Mouse (Mus musculus): ENCODE data around the gene AC129217.1. TPM values are rescaled to one million over a fixed set of nuclear protein-coding genes. Genes with fewer than 3 reads are reported as not detected.

The AC129217.1 gene
- polyA plus RNA-seq, 1 experiment from 2014 or later = not detected

DNA sequence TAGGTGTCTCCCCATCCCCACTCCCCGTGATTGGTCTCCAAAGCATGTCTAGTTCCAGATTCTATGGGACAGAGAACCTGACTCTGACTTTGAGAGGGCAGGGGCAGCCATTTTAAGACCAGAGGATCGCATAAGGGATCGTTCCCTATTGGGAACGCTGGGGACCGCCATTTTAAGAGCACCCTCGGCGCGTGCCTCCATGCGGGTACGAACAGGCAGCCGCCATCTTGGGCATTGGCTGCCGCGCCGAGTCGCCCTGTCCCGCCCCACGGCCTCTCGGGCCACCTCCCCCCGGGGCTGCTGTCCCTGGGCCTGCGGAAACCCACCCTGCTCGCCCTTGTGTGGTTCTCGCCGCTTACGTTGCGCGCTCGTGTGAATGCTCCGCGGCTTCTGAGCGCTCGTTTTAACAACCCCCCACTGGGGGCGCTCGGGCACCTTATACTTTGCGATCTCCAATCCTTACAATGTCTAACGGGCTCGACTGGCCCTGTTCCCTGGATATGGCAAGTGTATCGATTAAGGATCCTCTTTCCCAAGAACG is 7.7 kb downstream of the AC129217.1 start, which contains the start of gene Bscl2:
Gene Bscl2, plus strand, starts transcription at position 217 of the 541 bp plus-strand sequence.
- DNase-seq (ENCODE audit: low spot score) = peak; percentile 91
- Histone ChIP-seq H3K36me3 (ENCODE audit: control insufficient read depth, insufficient read depth, low read length) (peaks cover 14% of the 10 kb centered on the region), H3K4me1 (replicated peaks; ENCODE audit: control insufficient read depth, insufficient read depth, low read length) (peaks cover 16% of the 10 kb centered on the region)

DNA sequence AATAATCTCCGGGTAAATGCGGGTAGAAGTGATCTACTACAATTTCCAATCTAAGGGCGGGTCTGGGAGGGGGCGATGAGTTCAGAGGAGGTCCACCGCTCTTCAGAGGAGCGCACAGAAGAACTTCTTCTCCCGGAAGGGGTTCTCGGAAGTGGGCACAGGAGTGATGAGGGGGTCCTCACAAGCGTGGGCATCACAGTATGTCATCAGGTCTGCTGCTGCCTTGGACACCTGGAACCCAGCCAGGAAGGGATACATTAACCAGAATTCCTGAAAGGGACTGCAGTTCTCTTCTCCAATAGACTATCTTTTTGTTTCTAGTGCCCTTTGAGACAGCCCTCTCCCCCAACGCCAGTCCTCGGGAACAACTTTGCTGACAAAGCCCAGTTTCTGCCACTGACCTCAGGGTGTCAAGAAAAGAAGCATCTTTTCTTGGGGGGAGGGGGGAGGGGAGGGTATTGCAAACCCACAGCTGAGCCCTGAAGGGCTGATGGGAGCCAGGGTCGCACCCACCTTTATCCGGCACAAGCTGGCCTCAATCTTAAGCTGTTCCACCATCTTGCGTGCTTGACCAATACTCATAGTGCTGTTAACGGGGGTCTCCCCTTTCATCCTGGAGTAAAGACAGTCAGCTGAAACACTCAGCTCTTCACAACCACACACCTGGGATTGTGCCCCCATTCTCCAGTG is 8.6 kb downstream of the AC129217.1 start:
- H3K4me3 ChIP-seq (ENCODE audit: low read depth, low read length) = peak overlapping the region; percentile 47
- H3K36me3 ChIP-seq (ENCODE audit: control insufficient read depth, insufficient read depth, low read length) = peaks cover 8% of the 10 kb centered on the region

More for the DNA sequence above, 7.7 kb downstream of the AC129217.1 start, which contains the start of gene Bscl2:
- no peaks in the 10 kb centered on the region for H3K27me3 ChIP-seq (ENCODE audit: control insufficient read depth, insufficient read depth, low read length)
- WGBS = 1% methylated on average over 38 of the region's 38 CpGs
- H3K27ac ChIP-seq (ENCODE audit: low read depth, low read length) = peak within 1 kb of the TSS; percentile 95
- peak within 1 kb of the TSS; percentile 47 for H3K4me3 ChIP-seq (ENCODE audit: low read depth, low read length)
- H3K4me2 ChIP-seq (ENCODE audit: low read depth, low read length, severe bottlenecking) = peak within 1 kb of the TSS; percentile 91
- no peaks in the 10 kb centered on the region for H3K9me3 ChIP-seq (ENCODE audit: control insufficient read depth, low read length)
- peak within 1 kb of the TSS; percentile 87 for H3K9ac ChIP-seq (ENCODE audit: low read length)
- ATAC-seq (replicated peaks; ENCODE audit: low FRiP score) = peak; percentile 85

DNA sequence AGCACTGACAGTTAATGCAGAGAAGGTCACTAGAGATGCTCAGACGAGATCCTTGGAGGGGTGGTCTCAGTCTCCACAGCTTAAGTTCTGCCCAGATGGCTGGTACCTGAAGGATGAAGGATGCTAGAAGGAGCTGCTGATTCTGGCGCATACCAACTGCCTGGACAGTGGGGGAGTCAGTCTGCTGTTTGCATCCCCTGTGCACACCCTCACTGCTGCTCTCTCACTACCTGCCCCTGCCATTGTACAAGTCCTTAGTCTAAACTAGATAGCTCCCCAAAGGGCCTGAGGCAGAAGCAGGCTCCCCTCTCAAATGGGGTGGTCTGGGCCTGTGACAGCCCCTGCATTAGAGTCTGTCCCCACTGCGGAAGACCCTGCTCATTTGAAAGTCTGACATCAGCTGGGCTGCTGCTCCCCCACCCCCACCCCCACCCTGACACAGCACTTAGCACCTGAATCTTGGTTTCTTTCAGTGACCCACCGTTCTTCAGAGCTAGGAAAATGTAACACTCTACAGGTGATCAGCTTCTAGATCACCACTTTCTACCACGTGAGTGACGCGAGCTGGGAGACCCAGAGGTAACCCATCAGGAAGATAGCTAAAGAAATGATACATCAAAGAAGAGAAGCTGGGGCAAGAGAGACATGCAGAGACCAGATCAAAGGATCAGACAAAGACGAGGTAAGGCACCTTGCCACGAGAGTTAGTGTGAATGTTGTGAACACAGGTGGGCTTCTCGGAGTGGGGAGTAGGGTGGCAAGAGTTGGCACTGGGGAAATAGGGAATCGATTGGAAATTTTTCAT is 9.7 kb downstream of the AC129217.1 start, which contains the start of gene Gng3:
Gene Gng3, minus strand, starts transcription at position 92 of the 805 bp plus-strand sequence.
- H3K27me3 ChIP-seq (ENCODE audit: control insufficient read depth, insufficient read depth, low read length) = no peaks in the 10 kb centered on the region
- peaks cover 16% of the 10 kb centered on the region for H3K4me1 ChIP-seq (replicated peaks; ENCODE audit: control insufficient read depth, insufficient read depth, low read length)
- WGBS = 39% methylated on average over 11 of the region's 11 CpGs
- peak within 1 kb of the TSS; percentile 91 for H3K4me2 ChIP-seq (ENCODE audit: low read depth, low read length, severe bottlenecking)
- peaks cover 3% of the 10 kb centered on the region; the same call in 1 of the 2 replicates for H3K36me3 ChIP-seq (ENCODE audit: control insufficient read depth, insufficient read depth, low read length)
- peak within 1 kb of the TSS; percentile 95 for H3K27ac ChIP-seq (ENCODE audit: low read depth, low read length)
- peak within 1 kb of the TSS; percentile 87 for H3K9ac ChIP-seq (ENCODE audit: low read length)
- peak within 1 kb of the TSS; percentile 47 for H3K4me3 ChIP-seq (ENCODE audit: low read depth, low read length)
- no peaks in the 10 kb centered on the region for H3K9me3 ChIP-seq (ENCODE audit: control insufficient read depth, low read length)
- ATAC-seq (replicated peaks; ENCODE audit: low FRiP score) = peak; percentile 79
- peak; percentile 81 for DNase-seq (ENCODE audit: low spot score)

More for the DNA sequence above, 8.6 kb downstream of the AC129217.1 start:
- Histone ChIP-seq H3K4me1 (replicated peaks; ENCODE audit: control insufficient read depth, insufficient read depth, low read length) (peaks cover 16% of the 10 kb centered on the region), H3K27me3 (ENCODE audit: control insufficient read depth, insufficient read depth, low read length) (no peaks in the 10 kb centered on the region), H3K4me2 (ENCODE audit: low read depth, low read length, severe bottlenecking) (peak overlapping the region; percentile 91), H3K27ac (ENCODE audit: low read depth, low read length) (peak overlapping the region; percentile 95), H3K9ac (ENCODE audit: low read length) (peak overlapping the region; percentile 87), H3K9me3 (ENCODE audit: control insufficient read depth, low read length) (no peaks in the 10 kb centered on the region)
- WGBS = 22% methylated on average over 15 of the region's 15 CpGs
- DNase-seq (ENCODE audit: low spot score) = no peak
- ATAC-seq (replicated peaks; ENCODE audit: low FRiP score) = peak; percentile 12; the same call in 1 of the 2 replicates

DNA sequence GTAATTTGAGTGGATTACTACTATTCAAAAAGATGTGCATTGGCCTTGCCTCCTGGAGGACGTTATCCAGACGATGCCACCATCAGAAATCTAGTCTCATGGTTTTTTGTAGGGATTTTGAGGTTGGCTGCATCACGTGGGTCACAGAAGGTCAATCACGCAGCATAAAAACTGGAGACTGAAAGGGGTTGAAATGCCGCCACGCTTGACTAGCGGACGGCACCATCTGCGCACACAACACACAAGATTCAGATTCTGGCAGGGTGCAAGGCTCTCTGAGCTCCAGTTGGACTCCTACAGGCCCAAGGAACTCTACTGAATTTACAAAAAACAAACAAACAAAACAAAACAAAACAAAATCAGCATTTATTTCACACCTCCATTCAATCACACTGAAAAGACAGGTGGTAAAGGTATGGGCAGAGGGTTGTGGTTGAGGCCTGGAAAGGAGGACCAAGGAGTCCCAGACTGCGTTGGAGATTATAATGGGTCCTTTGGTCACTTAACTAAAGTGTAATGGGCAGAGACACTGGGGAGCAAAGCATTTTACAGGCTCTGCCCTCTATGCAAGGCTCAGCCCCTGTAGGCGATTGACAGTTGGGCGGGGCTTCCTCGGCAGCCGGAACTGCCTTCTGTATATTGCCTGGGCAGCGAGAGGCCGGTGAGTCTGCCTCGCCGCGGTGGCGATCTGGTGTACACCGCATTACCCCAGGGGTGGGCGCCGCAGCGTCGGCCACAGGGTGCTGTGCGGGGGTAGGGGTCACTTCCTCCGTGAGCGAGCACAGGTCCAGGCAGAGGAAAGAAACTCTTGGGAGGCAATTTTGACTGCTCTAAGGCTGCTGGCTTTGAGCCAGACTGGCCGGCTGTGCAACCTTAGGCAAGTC is 10.6 kb downstream of the AC129217.1 start:
- Histone ChIP-seq H3K4me3 (ENCODE audit: low read depth, low read length) (peak overlapping the region; percentile 47), H3K9ac (ENCODE audit: low read length) (peak overlapping the region; percentile 48), H3K36me3 (ENCODE audit: control insufficient read depth, insufficient read depth, low read length) (no peaks in the 10 kb centered on the region), H3K27ac (ENCODE audit: low read depth, low read length) (peak overlapping the region; percentile 10; the same call in 1 of the 2 replicates), H3K4me2 (ENCODE audit: low read depth, low read length, severe bottlenecking) (peak overlapping the region; percentile 91), H3K27me3 (ENCODE audit: control insufficient read depth, insufficient read depth, low read length) (no peaks in the 10 kb centered on the region), H3K4me1 (replicated peaks; ENCODE audit: control insufficient read depth, insufficient read depth, low read length) (peaks cover 16% of the 10 kb centered on the region), H3K9me3 (ENCODE audit: control insufficient read depth, low read length) (no peaks in the 10 kb centered on the region)
- ATAC-seq (replicated peaks; ENCODE audit: low FRiP score) (peak; percentile 31; the same call in 1 of the 2 replicates), DNase-seq (ENCODE audit: low spot score) (peak; percentile 79)
- WGBS = 19% methylated on average over 29 of the region's 29 CpGs

GRCm38 (mm10) chr19:8841012-8841411 is 11.4 kb downstream of the AC129217.1 start:
- no peak for DNase-seq (ENCODE audit: low spot score)
- H3K4me2 ChIP-seq (ENCODE audit: low read depth, low read length, severe bottlenecking) = peak overlapping the region; percentile 91; the same call in 1 of the 2 replicates
- no peaks in the 10 kb centered on the region for H3K9me3 ChIP-seq (ENCODE audit: control insufficient read depth, low read length)
- peaks cover 3% of the 10 kb centered on the region; the same call in 1 of the 2 replicates for H3K36me3 ChIP-seq (ENCODE audit: control insufficient read depth, insufficient read depth, low read length)
- no peak overlapping the region for H3K9ac ChIP-seq (ENCODE audit: low read length)
- WGBS = 94% methylated on average over 7 of the region's 7 CpGs
- peaks cover 16% of the 10 kb centered on the region for H3K4me1 ChIP-seq (replicated peaks; ENCODE audit: control insufficient read depth, insufficient read depth, low read length)
- H3K4me3 ChIP-seq (ENCODE audit: low read depth, low read length) = no peak overlapping the region
- no peaks in the 10 kb centered on the region for H3K27me3 ChIP-seq (ENCODE audit: control insufficient read depth, insufficient read depth, low read length)
- no peak overlapping the region for H3K27ac ChIP-seq (ENCODE audit: low read depth, low read length)
- ATAC-seq (replicated peaks; ENCODE audit: low FRiP score) = no peak

- H3K4me2 ChIP-seq (ENCODE audit: low read depth, low read length, severe bottlenecking) = no peak overlapping the region
- no peaks in the 10 kb centered on the region for H3K9me3 ChIP-seq (ENCODE audit: control insufficient read depth, low read length)
- peaks cover 3% of the 10 kb centered on the region; the same call in 1 of the 2 replicates for H3K36me3 ChIP-seq (ENCODE audit: control insufficient read depth, insufficient read depth, low read length)
- H3K27ac ChIP-seq (ENCODE audit: low read depth, low read length) = no peak overlapping the region
- no peaks in the 10 kb centered on the region for H3K27me3 ChIP-seq (ENCODE audit: control insufficient read depth, insufficient read depth, low read length)
- WGBS = 88% methylated on average over 6 of the region's 6 CpGs
- H3K4me1 ChIP-seq (replicated peaks; ENCODE audit: control insufficient read depth, insufficient read depth, low read length) = peaks cover 16% of the 10 kb centered on the region
- ATAC-seq (replicated peaks; ENCODE audit: low FRiP score) (no peak), DNase-seq (ENCODE audit: low spot score) (no peak)
- H3K4me3 ChIP-seq (ENCODE audit: low read depth, low read length) = no peak overlapping the region
- no peak overlapping the region for H3K9ac ChIP-seq (ENCODE audit: low read length)
Measured at GRCm38 (mm10) chr19:8842961-8843360, 13.4 kb downstream of the AC129217.1 start.

DNA sequence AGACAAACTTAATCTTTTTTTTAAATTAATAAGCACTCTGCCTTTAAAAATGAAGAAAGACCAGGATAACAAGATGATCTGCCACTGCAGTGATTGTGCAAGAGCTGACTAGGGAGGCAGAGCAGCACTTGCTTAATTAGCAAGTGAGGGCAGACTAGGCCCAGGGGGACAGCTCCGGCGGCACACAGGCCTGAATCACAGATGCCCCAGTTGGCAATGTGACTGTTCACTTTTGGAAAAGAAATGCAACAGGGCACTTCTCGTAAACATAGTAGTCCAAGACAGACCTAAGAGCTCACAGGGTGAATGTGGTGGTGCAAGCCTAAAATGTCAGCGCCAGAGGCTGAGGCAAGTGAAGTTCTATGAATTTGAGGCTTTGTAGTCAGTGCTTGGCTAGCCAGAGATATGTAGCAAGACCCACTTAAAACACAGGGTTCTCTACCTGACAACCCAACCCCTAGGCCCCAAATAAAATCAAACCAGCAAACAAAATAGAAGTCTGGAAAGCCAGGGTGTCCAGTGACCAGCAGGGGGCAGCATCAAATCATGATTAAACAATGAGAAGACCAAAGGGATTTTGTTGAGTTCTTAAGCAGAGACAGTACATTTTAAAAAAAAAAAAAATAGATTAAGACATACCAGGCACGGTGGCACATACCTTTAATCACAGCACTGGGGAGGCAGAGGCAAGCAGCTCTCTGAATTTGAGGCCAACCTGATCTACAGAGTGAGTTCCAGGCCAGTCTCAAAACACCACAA is 15.0 kb downstream of the AC129217.1 start:
- H3K4me3 ChIP-seq (ENCODE audit: low read depth, low read length) = no peak overlapping the region
- no peak overlapping the region for H3K4me2 ChIP-seq (ENCODE audit: low read depth, low read length, severe bottlenecking)
- no peak overlapping the region for H3K27ac ChIP-seq (ENCODE audit: low read depth, low read length)
- H3K9me3 ChIP-seq (ENCODE audit: control insufficient read depth, low read length) = no peaks in the 10 kb centered on the region
- ATAC-seq (replicated peaks; ENCODE audit: low FRiP score) = no peak
- no peaks in the 10 kb centered on the region for H3K27me3 ChIP-seq (ENCODE audit: control insufficient read depth, insufficient read depth, low read length)
- no peak overlapping the region for H3K9ac ChIP-seq (ENCODE audit: low read length)
- H3K4me1 ChIP-seq (replicated peaks; ENCODE audit: control insufficient read depth, insufficient read depth, low read length) = peaks cover 7% of the 10 kb centered on the region; the same call in 1 of the 2 replicates
- peaks cover 3% of the 10 kb centered on the region; the same call in 1 of the 2 replicates for H3K36me3 ChIP-seq (ENCODE audit: control insufficient read depth, insufficient read depth, low read length)
- 63% methylated on average over 5 of the region's 5 CpGs for WGBS
- peak; percentile 83 for DNase-seq (ENCODE audit: low spot score)

Measured in forebrain, embryonic 11.5 days (tissue).